Mouse (Mus musculus) heart, postnatal 0 days (tissue): ENCODE results near the gene Nudt8. TPM values are rescaled to one million over a fixed set of nuclear protein-coding genes. Genes with fewer than 3 reads are reported as not detected.
A peak's percentile ranks its signal among the peaks of the same experiment; 100 is the strongest.
"Not testable (repeated sequence)": the region's sequence is repeated elsewhere in the genome, so short reads cannot be mapped to it uniquely, and the experiment has no call there.

Experiments used
- ATAC-seq: fragments of 200-750 bp; cut with Nextera tagmentation; 2 replicates; pipeline ENCODE4 v1.8.0; 2017; ENCODE audit warnings: low read depth, moderate number of reproducible peaks, moderate library complexity; ENCODE audit not compliant: insufficient read depth
- DNase-seq: peaks from one replicate; pipeline ENCODE4 v3.0.0-alpha.2; 2016; ENCODE audit warnings: low spot score
- H3K27ac ChIP-seq: fragments of 300-500 bp; sonication (generic); 2 replicates; pipeline ENCODE4 v1.5.1; 2014; ENCODE audit warnings: low read depth, mild to moderate bottlenecking
- H3K27me3 ChIP-seq: fragments of 300-500 bp; sonication (generic); 2 replicates; pipeline ENCODE4 v1.6.1; 2014; ENCODE audit warnings: low read length, mixed read lengths; ENCODE audit not compliant: control insufficient read depth, insufficient read depth
- H3K36me3 ChIP-seq: fragments of 300-500 bp; sonication (generic); replicated peaks from 2 replicates; pipeline ENCODE4 v1.6.1; 2014; ENCODE audit warnings: low read length, mixed read lengths; ENCODE audit not compliant: control insufficient read depth, insufficient read depth
- H3K4me1 ChIP-seq: fragments of 300-500 bp; sonication (generic); 2 replicates; pipeline ENCODE4 v1.6.1; 2014; ENCODE audit warnings: antibody characterized with exemption; ENCODE audit not compliant: control insufficient read depth, insufficient read depth
- H3K4me2 ChIP-seq: fragments of 300-500 bp; sonication (generic); 2 replicates; pipeline ENCODE4 v1.6.1; 2014; ENCODE audit warnings: low read depth, mild to moderate bottlenecking, low read length, moderate library complexity
- H3K4me3 ChIP-seq: fragments of 300-500 bp; sonication (generic); 2 replicates; pipeline ENCODE4 v1.5.1; 2014; ENCODE audit warnings: low read depth, low read length
- H3K9ac ChIP-seq: fragments of 300-500 bp; sonication (generic); replicated peaks from 2 replicates; pipeline ENCODE4 v1.6.1; 2014; ENCODE audit warnings: low read depth, low read length, mixed read lengths
- H3K9me3 ChIP-seq: fragments of 300-500 bp; sonication (generic); replicated peaks from 2 replicates; pipeline ENCODE4 v1.6.1; 2016; ENCODE audit warnings: low read length; ENCODE audit not compliant: control insufficient read depth
- CTCF ChIP-seq: IDR thresholded peaks from 2 replicates; pipeline ENCODE4 v1.5.1; 2016; ENCODE audit warnings: antibody characterized with exemption, control low read depth, low read depth
- EP300 ChIP-seq: IDR thresholded peaks from 2 replicates; pipeline ENCODE4 v1.6.1; 2016; ENCODE audit warnings: antibody characterized with exemption, low read depth
- WGBS: fragments of 180-500 bp; shearing (Covaris S2); extraction: QIAGEN DNeasy Blood & Tissue Kit; methylation state at CpG from one replicate; pipeline ENCODE4 v1.1.7; 2014; 5-methylcytosine and 5-hydroxymethylcytosine counted together
- polyA plus RNA-seq: library from polyadenylated mRNA; unstranded; fragments of >200 nt; fragmentation: Nextera tagmentation; extraction: Ambion mirVana; gene quantifications from 2 replicates; pipeline ENCODE4 v1.2.1, GENCODE M21; 2015
- total RNA-seq: library from RNA; depleted of rRNA; stranded (reverse); fragments of >200 nt; gene quantifications from 2 replicates; pipeline ENCODE4 v1.2.3, GENCODE M21; 2014; ENCODE audit warnings: low replicate concordance; rRNA removed

The Nudt8 gene
- total RNA-seq (110 and 175 TPM in 2 replicates), polyA plus RNA-seq (131 and 138 TPM in 2 replicates)

- Histone ChIP-seq H3K4me3 (peak within 1 kb of the TSS; percentile 67), H3K27me3 (no peaks in the 10 kb centered on the region), H3K4me2 (peak within 1 kb of the TSS; percentile 74), H3K27ac (peak within 1 kb of the TSS; percentile 95), H3K9ac (peak within 1 kb of the TSS; percentile 54), H3K4me1 (peaks cover 39% of the 10 kb centered on the region), H3K36me3 (no peaks in the 10 kb centered on the region), H3K9me3 (no peaks in the 10 kb centered on the region)
- WGBS, result under 1% methylated on average over 61 of the region's 64 CpGs
- DNase-seq (peak; percentile 98), ATAC-seq (peak; percentile 84)
- TF ChIP-seq CTCF (peak; percentile 76), EP300 (no peak)
Observed at GRCm38 (mm10) chr19:4000119-4000900, at the start of gene Nudt8, which contains the start of gene Gm49405. Gene Nudt8, plus strand, starts transcription at chr19:4000580. Gene Gm49405, plus strand, starts transcription at chr19:4000626.

GRCm38 (mm10) chr19:3951461-3951860 lies 48.9 kb upstream of the Nudt8 start:
- H3K27me3 ChIP-seq, result no peaks in the 10 kb centered on the region
- no peak overlapping the region for H3K9ac ChIP-seq
- H3K36me3 ChIP-seq, result peaks cover 6% of the 10 kb centered on the region; the same call in 1 of the 2 replicates
- H3K4me1 ChIP-seq, result 0 out of 2 replicates have a peak, but pooled peaks cover 2% of the 10 kb centered on the region
- H3K4me3 ChIP-seq, result no peak overlapping the region
- DNase-seq (no peak), ATAC-seq (no peak)
- TF ChIP-seq CTCF, result no peak
- no peak for TF ChIP-seq EP300
- H3K9me3 ChIP-seq, result no peaks in the 10 kb centered on the region
- no peak overlapping the region for H3K27ac ChIP-seq
- H3K4me2 ChIP-seq, result no peak overlapping the region

GRCm38 (mm10) chr19:3952099-3952498 lies 48.3 kb upstream of the Nudt8 start:
- H3K4me2 ChIP-seq, result no peak overlapping the region
- H3K4me1 ChIP-seq, result no peaks in the 10 kb centered on the region
- ATAC-seq, result no peak
- DNase-seq, result no peak
- H3K36me3 ChIP-seq, result peaks cover 6% of the 10 kb centered on the region; the same call in 1 of the 2 replicates
- H3K9me3 ChIP-seq, result no peaks in the 10 kb centered on the region
- H3K9ac ChIP-seq, result no peak overlapping the region
- TF ChIP-seq EP300 (no peak), CTCF (no peak)
- H3K4me3 ChIP-seq, result no peak overlapping the region
- no peaks in the 10 kb centered on the region for H3K27me3 ChIP-seq
- 21% methylated on average over 1 of the region's 1 CpGs for WGBS
- H3K27ac ChIP-seq, result no peak overlapping the region

- 88% methylated on average over 3 of the region's 3 CpGs for WGBS
- no peak overlapping the region for H3K9ac ChIP-seq
- no peaks in the 10 kb centered on the region for H3K27me3 ChIP-seq
- no peak for DNase-seq
- H3K4me1 ChIP-seq, result no peaks in the 10 kb centered on the region; the same call in 1 of the 2 replicates
- H3K27ac ChIP-seq, result no peak overlapping the region
- H3K9me3 ChIP-seq, result no peaks in the 10 kb centered on the region
- H3K4me3 ChIP-seq, result no peak overlapping the region
- H3K4me2 ChIP-seq, result no peak overlapping the region
- ATAC-seq, result no peak
- H3K36me3 ChIP-seq, result no peaks in the 10 kb centered on the region
- TF ChIP-seq CTCF (no peak), EP300 (no peak)
Observed at GRCm38 (mm10) chr19:3955033-3955432, 45.3 kb upstream of the Nudt8 start.

GRCm38 (mm10) chr19:3955804-3956203 lies 44.6 kb upstream of the Nudt8 start:
- H3K4me1 ChIP-seq, result no peaks in the 10 kb centered on the region; the same call in 1 of the 2 replicates
- no peak overlapping the region for H3K27ac ChIP-seq
- 23% methylated on average over 4 of the region's 4 CpGs for WGBS
- H3K9me3 ChIP-seq, result no peaks in the 10 kb centered on the region
- H3K9ac ChIP-seq, result no peak overlapping the region
- DNase-seq, result no peak
- H3K4me3 ChIP-seq, result no peak overlapping the region
- ATAC-seq, result peak; percentile 44; the same call in 1 of the 2 replicates
- TF ChIP-seq CTCF (no peak), EP300 (no peak)
- H3K4me2 ChIP-seq, result no peak overlapping the region
- no peaks in the 10 kb centered on the region for H3K27me3 ChIP-seq
- H3K36me3 ChIP-seq, result no peaks in the 10 kb centered on the region

GRCm38 (mm10) chr19:3957296-3958036 lies 42.9 kb upstream of the Nudt8 start:
- not testable (repeated sequence) for H3K9me3 ChIP-seq, DNase-seq, H3K9ac ChIP-seq, H3K36me3 ChIP-seq, H3K4me3 ChIP-seq, H3K4me1 ChIP-seq, H3K4me2 ChIP-seq, H3K27ac ChIP-seq, H3K27me3 ChIP-seq, ATAC-seq
- whole genome bisulfite sequencing, result 74% methylated on average over 5 of the region's 5 CpGs
